Mouse (Mus musculus) adrenal gland, adult 18-20 months (tissue): ENCODE measurements around the gene Map3k4. TPM values are rescaled to one million over a fixed set of nuclear protein-coding genes. Genes with fewer than 3 reads are reported as not detected.

Experiments used
- DNase-seq, 2 experiments: peaks; one replicate each; pipeline ENCODE4 v3.0.0; 2021 to 2022; ENCODE audit warnings: low spot score in 2 of 2
- long read RNA-seq, 2 experiments: library from polyadenylated mRNA; stranded (forward); transcript quantifications; one replicate each; pipeline ENCODE4 v2.0.0; 2021
- total RNA-seq, 2 experiments: library from RNA; stranded (reverse); gene quantifications; 1 replicate in 1 of 2; 2 replicates in 1 of 2; pipeline ENCODE4 v1.2.3; 2021

Gene Map3k4
- 10 to 100 TPM; 23.0 to 23.3 TPM for total RNA-seq
- long read RNA-seq, experiment 1, full-length matches to known transcripts = 9 of 17 reads
- long read RNA-seq, experiment 1, partial matches to known transcripts = 5 of 17 reads
- long read RNA-seq, experiment 1, other reads (novel, unspliced or antisense) = 3 of 17 reads
- long read RNA-seq, experiment 2, full-length matches to known transcripts = 19 of 32 reads
- long read RNA-seq, experiment 2, partial matches to known transcripts = 12 of 32 reads
- long read RNA-seq, experiment 2, other reads (novel, unspliced or antisense) = 1 of 32 reads

DNA sequence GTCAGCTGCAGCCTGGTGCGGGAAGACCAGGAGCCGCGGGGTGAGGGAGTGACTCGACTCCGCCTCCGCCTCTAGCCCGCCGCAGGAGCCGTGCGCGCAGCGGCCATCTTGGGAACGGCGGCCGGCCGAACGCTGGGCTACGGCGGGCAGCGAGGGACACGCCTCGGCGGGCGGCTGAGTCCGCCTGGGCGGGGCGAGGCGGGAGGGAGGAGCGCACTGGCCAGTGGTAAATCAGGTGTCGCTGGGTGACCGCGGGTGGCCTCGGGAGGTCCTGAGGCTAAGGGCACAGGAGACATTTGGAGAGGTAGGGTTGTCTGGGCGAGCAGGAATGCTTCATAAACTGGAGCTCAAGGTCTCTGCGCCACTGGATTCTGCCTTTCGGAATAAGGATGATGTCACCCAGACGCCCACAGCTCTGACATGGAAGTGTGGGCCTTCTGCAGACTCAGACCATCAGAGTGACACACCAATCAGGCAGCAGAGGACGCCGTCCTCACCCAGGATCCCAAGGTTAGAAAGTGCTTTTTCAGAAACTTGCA, at the start of gene Map3k4:
Gene Map3k4 (minus strand): TSS at position 134 of the 539 bp plus-strand sequence.
- DNase-seq = peak; percentile 97 to 98

DNA sequence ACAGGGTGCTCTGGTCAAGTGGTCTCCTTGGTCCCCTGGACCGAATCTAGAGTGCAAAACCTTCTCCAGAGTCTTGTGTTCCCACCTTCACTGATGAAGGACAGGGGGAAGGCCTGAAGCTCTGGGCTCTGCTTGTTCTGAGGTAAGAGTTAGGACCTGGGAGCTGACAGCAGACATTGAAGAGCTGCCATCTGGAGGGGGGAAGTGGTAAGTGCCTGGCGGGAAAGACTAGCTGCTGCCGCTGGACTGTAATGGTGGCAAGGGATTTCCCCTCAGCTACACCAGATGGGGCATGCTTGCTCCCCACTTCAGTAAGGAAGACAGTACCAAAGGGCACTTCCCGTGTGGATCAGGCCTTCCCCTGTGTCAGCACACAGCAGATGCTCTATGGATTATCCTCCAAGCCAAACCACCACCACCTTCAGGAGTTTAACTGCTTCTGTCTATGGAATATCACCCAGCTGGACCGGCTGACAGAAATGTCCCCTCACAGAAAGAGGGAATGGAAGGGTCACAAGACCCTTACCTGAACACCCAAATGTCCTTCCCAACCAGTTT, 48.9 kb upstream of the Map3k4 start:
- peak; percentile 39 to 49 for DNase-seq

DNA sequence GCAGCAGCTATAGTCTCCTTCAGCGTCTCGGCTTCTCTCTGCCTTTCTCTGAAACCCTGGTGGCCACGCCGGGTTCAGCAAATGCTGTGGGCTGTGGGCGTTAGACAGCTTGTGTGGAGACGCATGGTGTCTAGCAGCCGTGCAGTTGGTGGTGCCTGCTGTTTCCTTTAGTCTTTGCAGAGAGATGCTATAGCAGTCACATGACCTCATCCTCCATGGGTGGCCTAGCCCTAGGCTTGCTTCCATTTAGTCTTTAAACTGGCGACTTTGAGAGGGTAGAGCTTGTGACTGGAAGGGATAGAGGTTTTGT, 45.8 kb upstream of the Map3k4 start:
- DNase-seq = no peak

DNA sequence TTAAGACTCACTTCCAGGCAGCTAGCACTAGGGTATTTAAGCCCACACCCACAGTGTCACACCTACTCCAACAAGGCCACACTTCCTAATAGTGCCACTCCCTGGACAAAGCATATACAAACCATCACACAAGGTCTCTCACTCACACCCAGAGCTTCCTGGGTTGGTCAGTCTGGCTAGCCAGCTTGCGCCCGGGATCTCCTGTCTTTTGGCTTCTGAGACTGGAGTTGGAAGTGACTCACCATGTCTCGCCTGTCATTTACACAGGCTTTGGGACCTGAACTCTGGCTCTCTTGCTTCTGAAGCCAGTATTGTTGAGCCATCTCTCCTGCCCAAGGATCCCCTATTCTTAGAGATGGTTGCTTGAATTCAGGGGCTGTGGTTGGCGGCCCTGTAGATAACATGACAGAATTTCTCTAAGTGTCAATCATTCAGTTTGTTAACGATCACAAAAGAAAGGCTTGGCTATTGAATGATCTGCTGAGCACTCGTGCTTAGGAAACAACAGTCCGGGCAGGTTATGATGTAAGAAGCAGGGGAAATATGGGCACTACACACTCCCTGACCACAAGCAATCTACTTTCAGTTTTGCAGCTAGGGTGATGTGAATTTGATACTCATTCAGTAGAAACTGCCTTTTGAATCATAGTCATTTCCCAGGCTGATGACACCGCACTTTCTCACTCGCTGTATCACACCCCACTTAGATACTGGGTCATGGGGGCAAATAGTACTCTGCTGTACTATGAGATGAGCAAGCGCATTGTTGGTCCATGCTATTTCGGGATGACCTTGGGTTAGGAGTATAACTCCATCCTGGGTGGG, 45.2 kb upstream of the Map3k4 start:
- DNase-seq = no peak

DNA sequence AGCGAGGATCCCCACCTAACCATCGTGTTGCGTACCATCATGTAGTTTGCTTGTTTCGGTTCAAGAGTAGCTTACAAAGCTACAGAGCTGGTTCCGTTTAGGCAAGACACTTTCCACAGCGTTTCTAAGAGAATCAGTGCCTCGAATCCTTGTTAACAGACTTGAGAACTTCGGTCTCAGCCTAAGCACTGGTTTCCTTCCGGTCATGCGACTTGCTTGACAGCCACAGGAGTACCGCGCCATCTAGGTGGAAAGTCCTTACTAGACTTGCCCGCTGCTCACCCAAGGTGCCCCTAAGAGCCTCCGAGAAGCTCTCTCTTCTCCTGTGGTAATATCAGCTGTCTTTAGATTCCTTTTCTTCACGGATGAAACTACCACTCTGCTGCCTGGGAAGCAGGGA, 41.3 kb upstream of the Map3k4 start:
- no peak for DNase-seq

DNA sequence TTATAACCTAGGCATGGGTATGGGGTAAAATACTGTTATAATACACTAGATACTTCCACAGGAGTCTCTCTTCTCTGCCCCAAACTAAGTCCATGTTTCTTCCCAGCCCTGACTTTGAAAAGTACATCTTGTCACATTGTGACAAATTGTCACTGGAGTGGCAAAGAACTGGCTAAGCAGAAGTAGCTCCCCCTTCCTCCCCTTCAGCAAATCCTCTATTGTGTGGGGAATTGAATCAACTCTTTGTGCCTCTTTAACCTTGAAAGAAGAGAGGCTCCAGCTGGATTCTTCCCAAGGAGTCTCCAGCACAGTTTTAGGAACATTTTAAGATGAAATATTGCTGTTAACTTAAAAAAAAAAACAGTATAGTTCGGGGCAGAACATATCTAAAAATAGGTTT, 34.2 kb upstream of the Map3k4 start:
- DNase-seq = no peak

DNA sequence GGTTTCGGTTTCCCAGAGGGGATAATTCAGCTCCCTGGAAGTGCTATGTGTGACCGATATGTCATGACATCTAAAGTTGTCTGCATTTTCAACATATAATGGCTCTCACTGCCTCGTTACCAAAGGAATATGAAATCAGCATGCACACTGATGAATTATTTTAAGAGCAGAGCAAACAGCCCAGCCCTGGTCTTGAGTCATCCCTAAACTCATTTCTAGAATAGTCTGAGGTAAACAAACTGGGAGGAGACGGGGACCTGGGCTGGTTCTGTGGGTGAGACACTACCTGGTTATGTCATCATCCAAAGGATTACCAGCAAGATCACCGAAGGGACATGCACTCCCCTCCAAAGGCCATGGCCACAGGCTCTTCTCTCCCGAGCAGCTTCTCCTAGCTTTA, 33.0 kb upstream of the Map3k4 start:
- no peak for DNase-seq

DNA sequence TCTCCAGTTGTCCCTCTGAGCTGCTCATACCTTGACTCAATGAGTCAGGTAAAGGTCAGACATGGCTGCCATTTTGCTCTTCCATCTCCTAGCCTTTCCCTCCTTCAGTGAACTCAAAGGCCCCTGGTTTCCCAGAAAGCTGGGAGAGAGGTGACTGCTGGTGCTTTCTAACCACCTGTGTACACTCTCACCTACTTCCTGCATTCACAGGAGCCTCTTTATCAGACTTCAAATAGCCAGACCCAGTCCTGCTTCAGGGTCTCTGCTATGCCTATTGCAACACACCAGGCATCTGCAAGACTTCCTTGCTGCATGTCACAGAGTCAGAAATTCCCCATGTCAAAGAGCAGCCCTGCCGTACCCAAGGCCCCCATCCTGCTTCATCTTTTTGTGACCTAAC, 28.9 kb upstream of the Map3k4 start:
- no peak for DNase-seq

DNA sequence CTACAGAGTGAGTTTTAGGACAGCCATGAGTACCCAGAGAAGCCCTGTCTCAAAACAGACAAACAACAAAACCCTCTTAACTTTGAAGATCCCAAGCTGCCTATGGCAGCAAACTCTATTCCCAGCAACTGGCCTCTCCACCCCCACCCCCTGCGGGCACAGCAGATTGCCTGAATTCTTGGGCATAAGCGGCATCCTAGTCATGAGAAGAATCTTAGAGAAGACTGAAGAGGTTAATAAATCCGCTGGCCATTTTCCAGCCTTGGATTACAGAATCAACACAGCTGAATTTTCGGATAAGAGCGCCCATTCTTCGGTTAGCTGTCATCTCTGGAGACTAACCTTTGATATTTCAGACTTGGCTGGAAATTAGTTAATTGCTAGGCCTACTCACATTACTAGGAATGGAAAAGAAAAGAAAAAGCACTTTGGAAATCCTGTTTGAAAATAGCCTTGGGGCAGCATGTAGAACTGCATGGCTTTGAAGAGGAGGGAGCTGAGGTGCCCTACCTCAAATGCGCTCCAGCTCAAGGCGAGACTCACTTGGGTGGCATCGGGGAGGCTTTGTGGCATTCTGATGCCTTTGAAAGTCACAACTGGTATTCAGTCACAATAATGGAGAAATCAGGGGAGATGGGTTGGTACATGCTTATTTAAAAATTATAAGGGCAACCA, 25.2 kb upstream of the Map3k4 start:
- DNase-seq = no peak

DNA sequence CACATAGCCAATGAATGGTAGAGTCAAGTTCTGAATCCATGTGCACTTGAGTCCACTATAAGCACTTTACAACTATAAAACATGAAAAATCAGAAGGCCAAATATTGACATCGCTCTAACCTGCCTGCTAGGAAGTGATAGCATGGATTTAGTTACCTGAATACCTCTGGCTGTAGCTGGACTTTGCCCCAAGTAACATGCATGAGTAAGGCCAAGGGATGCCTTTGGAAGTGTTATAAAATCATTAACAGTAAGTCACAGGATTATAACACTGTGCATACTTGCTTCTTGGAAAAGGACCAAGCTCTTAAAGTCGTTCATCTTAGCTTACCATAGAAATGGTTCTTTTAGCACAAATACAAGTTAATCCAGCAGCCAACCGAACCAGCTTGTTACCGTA, 18.6 kb upstream of the Map3k4 start:
- no peak for DNase-seq

DNA sequence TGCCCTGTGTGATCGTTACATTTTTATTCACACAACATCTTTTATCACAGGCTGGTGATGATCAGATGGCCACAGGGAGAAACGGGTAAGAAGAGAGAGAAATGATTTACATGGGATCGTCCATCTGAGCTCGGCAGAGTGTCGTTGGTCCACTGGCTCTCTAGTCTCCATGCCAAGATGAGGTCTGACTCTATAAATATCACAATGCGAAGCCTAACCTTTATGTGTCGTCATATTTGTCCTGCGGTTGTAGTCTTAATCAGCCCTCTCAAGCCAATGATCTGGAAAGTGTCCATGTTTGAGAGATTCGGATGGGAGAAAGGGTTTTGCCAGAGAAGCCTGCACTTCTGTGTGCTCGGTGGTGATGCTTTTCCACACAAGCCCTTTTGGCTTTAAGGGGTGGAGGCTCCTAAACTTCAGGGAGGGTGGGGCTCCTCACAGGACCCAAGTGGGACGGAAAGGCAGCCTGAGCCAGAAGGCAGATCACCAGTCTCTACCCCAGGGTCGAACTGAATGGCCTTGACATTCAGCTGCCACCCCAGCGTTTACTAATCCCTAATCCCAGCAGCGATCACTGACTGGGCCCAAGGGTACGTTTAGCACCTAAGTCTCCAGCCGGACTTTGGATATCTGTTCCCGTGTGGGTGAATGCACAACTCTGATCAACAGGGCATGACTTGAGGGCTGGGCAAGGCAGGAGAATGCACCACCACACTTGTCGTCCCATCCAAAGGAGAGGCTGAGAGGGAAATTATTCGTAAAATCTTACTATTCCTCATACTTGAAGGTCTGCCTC, 17.7 kb upstream of the Map3k4 start:
- no peak for DNase-seq

DNA sequence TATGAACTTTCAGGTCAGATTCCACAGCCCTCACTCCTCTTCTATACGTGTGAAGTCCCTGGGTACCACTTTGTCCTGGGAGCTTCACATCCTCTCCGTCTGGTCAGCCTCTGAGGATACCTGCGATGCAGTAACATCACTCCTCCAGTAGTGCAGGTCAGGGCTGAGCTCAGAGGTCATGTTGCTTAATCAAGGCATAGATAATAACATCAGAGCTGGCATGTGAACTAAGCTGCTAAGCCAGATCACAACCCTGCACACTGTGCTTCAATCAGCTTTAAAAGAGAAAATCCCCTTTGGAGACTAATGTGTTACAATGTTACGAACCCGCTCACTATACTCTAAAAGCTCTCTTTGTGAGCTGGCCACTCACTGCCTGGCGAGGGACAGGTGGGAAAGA, 16.5 kb upstream of the Map3k4 start:
- no peak for DNase-seq

DNA sequence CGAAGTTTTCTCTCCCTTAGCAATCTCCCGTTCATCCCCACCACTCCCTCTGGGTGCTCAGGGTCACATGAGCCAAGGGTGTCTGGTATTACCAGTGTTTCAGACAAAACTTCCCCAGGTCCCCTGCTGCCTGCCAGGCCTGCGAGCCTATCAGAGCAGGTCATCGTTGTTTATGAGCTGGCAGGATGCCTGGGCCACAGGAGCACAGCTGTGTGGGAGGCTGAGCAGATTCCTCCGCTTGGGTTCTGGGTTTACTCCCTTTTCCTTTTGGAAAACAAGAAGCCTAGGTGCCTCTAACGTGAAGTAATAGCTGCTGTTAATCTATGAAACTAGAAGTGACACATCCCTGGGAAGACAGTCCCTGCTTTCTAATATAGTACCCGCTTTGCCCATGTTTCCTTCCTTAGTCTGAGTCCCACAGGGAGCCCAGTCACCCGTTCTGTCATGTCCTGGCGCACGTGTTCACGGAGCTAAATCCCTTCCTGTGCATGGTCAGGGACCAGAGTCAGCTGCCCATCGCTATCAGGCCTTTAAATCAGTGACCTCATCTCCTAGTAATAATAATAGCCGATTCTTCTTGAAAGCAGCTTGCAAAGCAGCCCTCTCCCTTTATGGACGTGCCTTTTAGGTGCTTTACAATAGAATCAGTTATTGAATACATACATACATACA, 9.4 kb upstream of the Map3k4 start:
- DNase-seq = peak; percentile 47 to 57

DNA sequence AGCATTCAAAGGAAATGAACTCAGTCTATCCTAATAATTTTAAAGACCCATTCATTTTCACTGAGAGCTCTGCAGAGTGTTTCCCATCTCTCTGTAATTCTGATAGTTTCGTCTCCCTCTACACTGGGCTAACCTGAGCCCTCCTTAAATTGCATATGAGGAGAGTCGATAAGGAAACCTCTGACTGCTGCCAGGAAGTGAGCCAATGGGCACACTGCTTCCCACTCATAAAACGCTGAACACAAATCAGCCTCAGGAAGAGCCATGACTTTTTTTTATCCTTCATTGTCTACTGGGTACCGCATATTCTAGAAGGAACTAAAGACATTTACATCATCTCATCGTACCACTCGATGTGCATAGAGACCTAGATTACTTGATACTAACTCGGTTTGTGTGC, 1.2 kb upstream of the Map3k4 start:
- DNase-seq = no peak

DNA sequence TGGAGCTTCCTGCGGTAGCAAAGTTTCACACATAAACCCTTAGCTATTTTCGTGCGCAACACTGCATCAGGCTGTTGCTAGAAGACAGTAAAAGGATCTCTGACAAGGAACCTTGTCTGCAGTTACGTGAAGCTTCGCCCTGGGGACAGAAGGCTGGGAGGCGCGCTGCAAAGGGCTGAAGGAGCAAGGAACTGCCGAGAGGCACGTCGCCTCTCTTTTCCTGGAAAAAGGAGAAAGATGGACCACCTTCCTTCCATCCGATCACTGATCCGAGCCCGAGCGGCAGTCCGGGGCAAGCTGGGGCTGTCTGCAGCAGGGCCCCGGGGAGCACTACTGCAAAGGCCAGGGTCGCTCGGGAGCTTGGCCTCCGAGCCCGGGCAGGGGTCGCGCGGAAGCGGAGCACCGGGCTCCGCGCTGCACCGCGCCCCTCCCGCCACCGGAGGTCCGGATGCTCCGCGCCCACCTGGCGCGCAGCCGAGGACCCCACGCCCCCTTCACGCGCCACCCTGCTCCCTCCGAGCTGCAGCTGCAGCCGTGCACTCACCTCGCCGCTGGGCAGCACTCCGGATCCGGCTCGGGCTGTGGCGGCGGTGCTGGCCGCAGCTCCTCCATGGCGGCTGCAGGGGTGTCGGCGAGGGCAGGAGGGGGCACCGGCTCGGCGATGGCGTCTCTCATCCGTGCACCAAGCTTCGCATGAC, 493 bp downstream of the Map3k4 start:
- no peak for DNase-seq

DNA sequence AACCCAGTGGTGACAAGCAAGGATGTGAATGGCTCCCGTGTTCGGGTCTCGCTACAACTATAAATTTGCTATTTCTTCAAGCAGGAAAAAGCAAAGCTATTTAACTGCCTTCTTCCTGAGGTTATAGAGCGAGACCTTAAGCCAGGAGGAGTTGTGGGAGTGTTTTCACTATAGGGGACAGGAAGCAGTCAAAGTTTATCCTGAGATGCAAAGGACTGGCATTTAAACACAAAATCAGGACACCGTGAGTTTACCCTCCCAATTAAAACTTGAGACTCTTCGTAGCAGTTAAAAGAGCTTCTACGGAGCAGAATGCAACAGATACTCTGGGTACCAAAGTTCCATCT, 1.0 kb downstream of the Map3k4 start:
- no peak for DNase-seq

DNA sequence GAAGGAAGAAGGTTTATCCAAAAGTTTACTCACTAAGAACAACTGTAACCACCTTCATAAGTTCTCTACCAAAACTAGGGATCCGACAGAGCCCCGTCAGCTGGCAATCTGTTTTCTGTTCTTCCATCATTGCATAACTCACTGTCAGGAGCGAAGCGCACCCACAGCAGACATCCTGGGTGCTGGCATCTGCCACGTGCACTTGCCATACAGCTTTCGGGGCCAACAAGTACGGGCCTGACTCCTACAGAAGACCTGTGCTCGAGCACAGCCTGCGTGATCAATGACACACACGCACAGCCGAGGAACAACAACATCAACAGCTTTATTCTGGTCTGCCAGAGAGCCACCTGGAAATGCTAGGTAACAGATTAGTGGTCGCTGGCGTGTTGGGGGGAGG, 2.3 kb downstream of the Map3k4 start:
- no peak for DNase-seq

DNA sequence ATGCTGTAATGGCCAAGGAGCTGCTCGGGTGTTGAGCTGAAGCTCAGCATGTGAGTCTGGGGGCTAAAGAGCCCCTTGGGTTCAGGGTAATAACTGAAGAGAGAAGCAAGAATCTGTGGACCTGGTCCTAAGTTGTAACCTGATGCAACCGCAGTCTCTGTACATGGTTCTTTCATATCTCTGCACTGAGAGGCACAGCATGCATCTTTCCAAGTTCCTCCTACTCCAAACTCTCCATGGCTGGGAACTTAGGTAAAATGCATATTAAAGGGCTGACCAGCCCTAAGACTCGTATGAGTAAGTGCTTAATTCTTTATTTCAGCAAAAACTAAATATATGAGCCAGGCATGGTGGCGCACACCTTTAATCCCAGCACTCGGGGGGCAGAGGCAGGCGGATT, 6.3 kb downstream of the Map3k4 start:
- no peak for DNase-seq

DNA sequence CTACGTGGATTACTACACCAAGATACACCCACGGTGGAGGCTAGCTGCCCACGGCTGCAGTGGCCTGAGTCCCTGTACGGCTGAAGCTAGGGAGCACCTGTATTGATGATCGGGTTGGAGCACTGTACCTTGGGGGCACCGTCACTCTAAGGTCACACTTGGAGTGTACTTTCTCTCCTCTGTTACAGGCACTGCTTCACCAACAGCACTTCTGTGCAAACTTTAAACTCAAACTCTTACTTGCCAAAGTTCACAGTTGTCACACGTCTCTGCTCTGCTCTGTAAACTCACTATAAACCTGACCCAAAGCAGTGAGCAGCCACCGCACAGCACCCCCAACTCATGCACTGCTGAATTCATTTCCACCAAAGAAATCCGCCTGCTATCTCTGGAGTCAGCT, 9.1 kb downstream of the Map3k4 start:
- no peak for DNase-seq

DNA sequence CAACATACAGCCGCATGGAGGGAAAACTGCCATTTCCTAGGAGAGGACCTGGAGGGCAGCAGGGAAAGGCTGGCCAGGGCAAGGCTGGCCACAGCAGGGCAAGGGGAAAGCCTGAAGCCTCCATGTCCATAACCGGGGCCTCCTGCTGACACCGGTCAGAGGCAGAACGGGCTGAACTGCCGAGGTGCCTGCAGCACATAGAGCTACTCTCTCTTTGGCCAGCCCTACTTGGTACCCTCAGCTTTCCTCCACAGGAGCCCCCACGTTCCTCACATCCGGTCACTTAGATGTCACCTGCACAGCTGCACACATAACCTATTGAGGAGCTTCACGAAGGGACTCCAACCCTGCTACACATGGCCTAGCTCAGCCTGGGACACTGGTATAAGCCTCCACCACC, 9.5 kb downstream of the Map3k4 start:
- peak in 1 of 2 experiments; percentile 13 for DNase-seq
